Mouse (Mus musculus): ENCODE results near the gene Fgf22. TPM values are rescaled to one million over a fixed set of nuclear protein-coding genes. Genes with fewer than 3 reads are reported as not detected.
A peak's percentile ranks its signal among the peaks of the same experiment; 100 is the strongest.

Gene Fgf22
- polyA plus RNA-seq, 1 experiment from 2014 or later = 0.65 TPM

- Histone ChIP-seq H3K36me3 (no peaks in the 10 kb centered on the region), H3K4me2 (replicated peaks) (no peak overlapping the region), H3K4me3 (no peak overlapping the region), H3K27ac (no peak overlapping the region), H3K9ac (no peak overlapping the region), H3K27me3 (peaks cover 30% of the 10 kb centered on the region), H3K9me3 (no peaks in the 10 kb centered on the region), H3K4me1 (peaks cover 13% of the 10 kb centered on the region)
- no peak for ATAC-seq (ENCODE audit: insufficient number of reproducible peaks, insufficient read depth, low FRiP score, low TSS enrichment)
- WGBS = 68% methylated on average over 7 of the region's 7 CpGs
Observed at GRCm38 (mm10) chr10:79783050-79783449, 28.2 kb downstream of the Fgf22 start.

- Histone ChIP-seq H3K9ac (no peak overlapping the region; the same call in 1 of the 2 replicates), H3K27me3 (peaks cover 19% of the 10 kb centered on the region), H3K4me2 (replicated peaks) (no peak overlapping the region), H3K4me1 (peaks cover 12% of the 10 kb centered on the region), H3K27ac (no peak overlapping the region), H3K4me3 (no peak overlapping the region), H3K36me3 (no peaks in the 10 kb centered on the region), H3K9me3 (no peaks in the 10 kb centered on the region)
- 36% methylated on average over 27 of the region's 27 CpGs for WGBS
- no peak for ATAC-seq (ENCODE audit: insufficient number of reproducible peaks, insufficient read depth, low FRiP score, low TSS enrichment)
Observed at GRCm38 (mm10) chr10:79783920-79784800, 29.3 kb downstream of the Fgf22 start.

- 33% methylated on average over 7 of the region's 7 CpGs for WGBS
- H3K27me3 ChIP-seq = no peaks in the 10 kb centered on the region
- no peak overlapping the region for H3K27ac ChIP-seq
- no peaks in the 10 kb centered on the region for H3K4me1 ChIP-seq
- H3K36me3 ChIP-seq = no peaks in the 10 kb centered on the region
- no peak overlapping the region for H3K9ac ChIP-seq
- no peak overlapping the region for H3K4me2 ChIP-seq (replicated peaks)
- H3K9me3 ChIP-seq = no peaks in the 10 kb centered on the region
- no peak for ATAC-seq (ENCODE audit: insufficient number of reproducible peaks, insufficient read depth, low FRiP score, low TSS enrichment)
- no peak overlapping the region for H3K4me3 ChIP-seq
Observed at GRCm38 (mm10) chr10:79788386-79789158, 33.7 kb downstream of the Fgf22 start.

- Histone ChIP-seq H3K27me3 (no peaks in the 10 kb centered on the region), H3K36me3 (no peaks in the 10 kb centered on the region), H3K27ac (no peak overlapping the region), H3K9ac (no peak overlapping the region), H3K4me1 (peaks cover 4% of the 10 kb centered on the region), H3K4me2 (replicated peaks) (no peak overlapping the region), H3K9me3 (no peaks in the 10 kb centered on the region), H3K4me3 (no peak overlapping the region)
- WGBS = 59% methylated on average over 2 of the region's 2 CpGs
- ATAC-seq (ENCODE audit: insufficient number of reproducible peaks, insufficient read depth, low FRiP score, low TSS enrichment) = no peak
Observed at GRCm38 (mm10) chr10:79789581-79789980, 34.7 kb downstream of the Fgf22 start.

GRCm38 (mm10) chr10:79790861-79791260 lies 36.0 kb downstream of the Fgf22 start, which contains the start of gene Prss57:
Gene Prss57, minus strand, starts transcription at chr10:79790961.
- H3K4me1 ChIP-seq = peaks cover 10% of the 10 kb centered on the region
- WGBS = 87% methylated on average over 4 of the region's 4 CpGs
- H3K36me3 ChIP-seq = 0 out of 2 replicates have a peak, but pooled peaks cover 2% of the 10 kb centered on the region
- ATAC-seq (ENCODE audit: insufficient number of reproducible peaks, insufficient read depth, low FRiP score, low TSS enrichment) = no peak
- H3K4me3 ChIP-seq = no peak within 1 kb of the TSS
- no peak within 1 kb of the TSS for H3K27ac ChIP-seq
- H3K9ac ChIP-seq = no peak within 1 kb of the TSS
- H3K4me2 ChIP-seq (replicated peaks) = no peak within 1 kb of the TSS
- no peaks in the 10 kb centered on the region for H3K9me3 ChIP-seq
- H3K27me3 ChIP-seq = no peaks in the 10 kb centered on the region

- H3K9me3 ChIP-seq = no peaks in the 10 kb centered on the region
- H3K9ac ChIP-seq = 0 out of 2 replicates have a peak overlapping the region, but pooled peaks have one; percentile 84
- WGBS = 82% methylated on average over 5 of the region's 5 CpGs
- peaks cover 14% of the 10 kb centered on the region for H3K4me1 ChIP-seq
- 0 out of 2 replicates have a peak, but pooled peaks cover 2% of the 10 kb centered on the region for H3K36me3 ChIP-seq
- H3K4me2 ChIP-seq (replicated peaks) = 0 out of 2 replicates have a peak overlapping the region, but pooled peaks have one; percentile 81
- no peak overlapping the region for H3K4me3 ChIP-seq
- no peaks in the 10 kb centered on the region for H3K27me3 ChIP-seq
- no peak for ATAC-seq (ENCODE audit: insufficient number of reproducible peaks, insufficient read depth, low FRiP score, low TSS enrichment)
- no peak overlapping the region for H3K27ac ChIP-seq
Observed at GRCm38 (mm10) chr10:79792339-79793040, 37.6 kb downstream of the Fgf22 start.

GRCm38 (mm10) chr10:79793051-79793737 lies 38.3 kb downstream of the Fgf22 start, which contains the start of gene Palm:
Gene Palm, plus strand, starts transcription at chr10:79793572.
- H3K36me3 ChIP-seq = 0 out of 2 replicates have a peak, but pooled peaks cover 2% of the 10 kb centered on the region
- H3K4me1 ChIP-seq = peaks cover 14% of the 10 kb centered on the region
- H3K27ac ChIP-seq = peak within 1 kb of the TSS; percentile 87
- 6% methylated on average over 51 of the region's 51 CpGs for WGBS
- peak within 1 kb of the TSS; percentile 81 for H3K4me2 ChIP-seq (replicated peaks)
- peak; percentile 49; the same call in 1 of the 2 replicates for ATAC-seq (ENCODE audit: insufficient number of reproducible peaks, insufficient read depth, low FRiP score, low TSS enrichment)
- H3K9ac ChIP-seq = peak within 1 kb of the TSS; percentile 84
- no peaks in the 10 kb centered on the region for H3K9me3 ChIP-seq
- H3K27me3 ChIP-seq = no peaks in the 10 kb centered on the region
- peak within 1 kb of the TSS; percentile 75 for H3K4me3 ChIP-seq

- ATAC-seq (ENCODE audit: insufficient number of reproducible peaks, insufficient read depth, low FRiP score, low TSS enrichment) = peak; percentile 32
- Histone ChIP-seq H3K9me3 (no peaks in the 10 kb centered on the region), H3K4me3 (peak overlapping the region; percentile 75), H3K27ac (peak overlapping the region; percentile 87), H3K9ac (peak overlapping the region; percentile 84), H3K4me1 (peaks cover 14% of the 10 kb centered on the region), H3K27me3 (no peaks in the 10 kb centered on the region), H3K36me3 (0 out of 2 replicates have a peak, but pooled peaks cover 2% of the 10 kb centered on the region), H3K4me2 (replicated peaks) (peak overlapping the region; percentile 81)
- under 1% methylated on average over 34 of the region's 38 CpGs for whole genome bisulfite sequencing
Observed at GRCm38 (mm10) chr10:79793738-79794490, 39.0 kb downstream of the Fgf22 start.

GRCm38 (mm10) chr10:79794491-79794931 lies 39.6 kb downstream of the Fgf22 start:
- Histone ChIP-seq H3K4me1 (peaks cover 14% of the 10 kb centered on the region), H3K9ac (peak overlapping the region; percentile 84), H3K4me2 (replicated peaks) (peak overlapping the region; percentile 81), H3K4me3 (peak overlapping the region; percentile 75), H3K27ac (peak overlapping the region; percentile 87), H3K27me3 (no peaks in the 10 kb centered on the region), H3K9me3 (no peaks in the 10 kb centered on the region), H3K36me3 (0 out of 2 replicates have a peak, but pooled peaks cover 2% of the 10 kb centered on the region)
- WGBS = 7% methylated on average over 10 of the region's 10 CpGs
- ATAC-seq (ENCODE audit: insufficient number of reproducible peaks, insufficient read depth, low FRiP score, low TSS enrichment) = peak; percentile 16; the same call in 1 of the 2 replicates

GRCm38 (mm10) chr10:79795905-79796304 lies 41.0 kb downstream of the Fgf22 start:
- Histone ChIP-seq H3K4me3 (no peak overlapping the region), H3K27me3 (no peaks in the 10 kb centered on the region), H3K4me2 (replicated peaks) (no peak overlapping the region), H3K36me3 (0 out of 2 replicates have a peak, but pooled peaks cover 5% of the 10 kb centered on the region), H3K4me1 (peaks cover 14% of the 10 kb centered on the region), H3K9ac (no peak overlapping the region), H3K27ac (no peak overlapping the region), H3K9me3 (no peaks in the 10 kb centered on the region)
- ATAC-seq (ENCODE audit: insufficient number of reproducible peaks, insufficient read depth, low FRiP score, low TSS enrichment) = no peak
- WGBS = 98% methylated on average over 3 of the region's 3 CpGs
